Mouse (Mus musculus) heart, adult 18-20 months (tissue): ENCODE measurements at regions not wholly inside any gene's neighbourhood (a gene's known extent, or its start where the extent isn't known, plus 50 kb on each side); places are given as distances from the start of the nearest gene placed in this dataset.

ENCODE experiments used
- DNase-seq, 2 experiments: peaks; one replicate each; pipeline ENCODE4 v3.0.0; 2021 to 2022; ENCODE audit warnings: mixed read lengths in 1 of 2

DNA sequence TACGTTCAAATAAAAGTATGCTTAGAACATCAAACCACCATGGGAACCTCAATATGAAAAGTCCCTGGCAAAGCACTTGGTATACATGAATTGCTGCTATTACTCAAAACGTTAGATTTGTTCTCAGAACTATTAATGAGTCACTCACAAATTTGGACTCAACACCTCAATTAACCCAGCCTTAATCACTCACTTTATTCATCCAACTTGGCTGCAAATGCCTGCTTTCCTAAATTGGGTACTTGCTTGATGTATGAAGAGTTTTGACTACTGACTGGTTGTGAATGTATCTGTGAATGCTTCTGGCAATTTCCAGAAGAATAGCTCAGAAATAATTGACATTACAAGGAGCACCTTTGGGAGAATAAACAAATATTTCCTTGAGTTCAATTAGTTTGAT, 308.6 kb downstream of the Arl4a start:
- DNase-seq: no peak

DNA sequence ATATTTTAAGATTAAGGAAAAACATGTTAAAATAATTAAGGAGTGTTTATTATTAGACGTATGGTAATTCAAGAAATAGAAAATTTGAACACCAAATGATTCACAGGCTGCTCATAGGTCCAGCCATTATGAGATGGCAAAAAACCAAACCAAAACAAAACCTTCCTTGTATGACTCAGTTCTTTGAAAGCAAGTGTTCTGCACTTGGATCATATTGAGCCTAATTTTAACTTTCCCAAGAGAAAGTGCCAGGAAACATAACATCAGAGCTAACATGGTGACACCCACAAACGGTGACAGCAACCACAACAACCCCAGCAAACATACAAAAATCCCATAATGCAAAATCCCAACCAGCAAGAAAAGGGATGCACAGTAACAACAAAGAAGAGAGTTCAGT, 313.7 kb downstream of the Arl4a start:
- DNase-seq: no peak

DNA sequence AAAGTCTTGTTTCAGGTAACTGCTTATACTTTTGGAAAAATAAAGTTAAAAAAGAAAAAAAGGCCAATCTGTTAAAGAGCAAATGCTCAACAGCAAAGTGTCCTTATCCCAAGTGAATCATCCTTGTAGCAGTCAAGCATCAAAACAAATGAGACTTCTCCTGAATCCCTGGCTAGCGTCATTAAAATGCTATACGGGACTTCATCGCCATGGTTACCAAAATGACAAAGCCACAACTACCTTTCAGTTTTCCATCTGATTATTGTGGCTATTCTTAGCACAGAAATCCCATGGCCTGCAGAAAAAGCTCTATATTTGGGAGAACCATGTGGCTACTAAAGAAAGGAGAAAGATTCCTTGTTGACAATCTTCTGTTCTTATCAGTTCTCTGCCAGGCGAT, 322.7 kb downstream of the Arl4a start:
- no peak for DNase-seq

DNA sequence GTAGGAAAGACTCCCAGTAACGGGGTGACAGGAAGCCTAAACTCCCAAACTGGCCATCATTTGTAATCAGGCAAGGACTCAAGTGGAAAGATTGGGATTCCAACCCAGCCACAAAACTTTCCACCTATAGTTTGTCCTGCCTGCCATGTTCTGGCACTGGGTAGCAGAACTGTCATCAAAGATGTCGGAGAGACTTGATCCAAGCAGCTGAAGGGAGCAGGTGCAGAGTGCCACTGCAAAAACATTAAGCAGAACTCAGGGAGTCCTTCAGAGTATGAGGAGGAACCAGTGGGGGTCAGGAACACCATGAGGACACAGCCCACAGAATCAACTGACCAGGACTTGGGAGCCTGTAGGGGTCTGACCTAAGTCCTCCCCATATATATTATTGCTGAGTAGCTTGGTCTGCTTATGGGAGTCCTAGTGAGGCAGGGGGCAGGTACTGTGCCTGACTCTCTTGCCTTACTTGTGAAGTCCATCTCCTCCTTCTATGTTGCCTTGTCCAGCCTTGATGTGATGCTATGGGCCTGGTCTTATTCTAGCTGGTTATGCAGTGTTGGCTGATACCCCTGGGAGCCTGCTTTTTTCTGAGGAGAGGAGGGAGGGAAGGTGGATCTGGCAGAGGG, 323.5 kb downstream of the Arl4a start:
- no peak for DNase-seq

DNA sequence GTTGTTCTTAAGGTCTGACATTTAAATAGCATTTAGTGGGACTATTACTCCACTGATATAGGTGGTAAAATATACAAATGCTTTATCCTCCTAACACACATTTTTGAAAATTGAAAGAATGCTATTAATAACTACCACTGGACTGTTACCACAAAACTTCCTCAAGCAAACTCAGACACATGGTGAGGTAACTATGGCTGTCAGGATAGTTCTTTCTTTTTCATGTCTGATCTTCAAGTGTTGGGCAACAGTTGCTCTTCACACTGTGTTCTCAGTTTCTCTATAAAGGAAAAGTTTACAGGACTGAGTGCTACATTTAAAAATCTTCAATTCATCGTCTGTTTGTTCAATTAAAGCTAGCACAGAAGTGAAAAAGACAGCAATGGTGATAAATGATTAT, 326.0 kb downstream of the Arl4a start:
- no peak for DNase-seq

DNA sequence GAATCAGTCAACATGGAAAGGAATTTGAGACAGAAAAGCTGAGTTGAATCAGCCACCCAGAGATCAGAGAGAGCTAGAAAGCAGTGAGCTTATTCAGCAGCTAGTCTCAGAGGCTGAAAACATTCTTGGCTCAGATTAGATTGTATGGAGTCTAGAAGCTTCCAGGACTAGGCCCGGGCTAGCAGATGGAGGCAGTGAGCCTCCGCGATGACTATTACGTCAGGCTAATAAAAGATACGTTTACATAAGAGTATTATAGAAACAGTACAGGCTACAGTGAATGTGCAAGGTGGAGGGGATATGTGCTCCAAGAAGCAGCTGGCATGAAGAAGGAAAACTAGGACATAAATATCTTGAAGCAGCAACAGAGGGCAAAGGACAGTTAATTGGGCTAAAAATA, 328.0 kb downstream of the Arl4a start:
- no peak for DNase-seq

DNA sequence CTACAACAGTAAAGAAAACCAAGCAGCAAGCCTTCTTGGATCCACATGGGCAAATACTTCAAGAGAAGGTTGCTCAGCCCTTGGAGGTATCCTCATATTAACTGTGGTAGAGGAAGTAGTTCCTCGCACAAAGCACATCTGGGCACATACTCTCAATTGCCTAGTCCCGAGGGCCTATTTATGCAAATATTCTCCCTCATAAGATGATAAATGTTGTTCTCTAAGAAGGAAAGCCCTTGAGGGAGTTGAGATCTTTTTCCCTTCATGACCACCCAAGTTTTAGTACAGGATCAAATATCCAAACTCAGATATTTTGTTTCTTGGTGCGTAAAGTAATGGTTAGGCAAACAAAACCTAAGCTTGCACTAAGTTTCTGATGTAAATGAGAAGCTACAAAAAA, 340.6 kb downstream of the Arl4a start:
- DNase-seq: no peak

GRCm38 (mm10) chr12:39695322-39695721, 342.5 kb downstream of the Arl4a start:
- no peak for DNase-seq

- DNase-seq: no peak
Measured at GRCm38 (mm10) chr12:39692043-39692442, 345.8 kb downstream of the Arl4a start.

DNA sequence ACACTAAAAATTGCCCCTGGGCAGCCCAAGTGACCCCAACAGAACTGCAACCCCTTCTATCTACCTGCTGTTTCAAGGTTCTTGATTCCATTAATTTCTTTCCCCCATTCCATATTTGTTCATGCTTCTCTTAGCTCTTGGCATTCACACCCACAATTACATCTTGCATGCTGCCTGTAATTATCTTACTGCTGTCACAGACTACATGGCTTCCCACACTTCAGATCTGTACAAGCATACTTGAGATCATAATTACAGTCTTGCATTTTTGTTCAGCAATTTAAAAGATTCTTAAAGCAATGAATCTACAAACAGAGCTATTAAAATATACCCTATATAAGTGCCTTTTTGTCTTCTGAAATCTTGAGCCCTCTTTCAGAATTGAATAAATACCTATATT, 352.4 kb downstream of the Arl4a start:
- DNase-seq: no peak

DNA sequence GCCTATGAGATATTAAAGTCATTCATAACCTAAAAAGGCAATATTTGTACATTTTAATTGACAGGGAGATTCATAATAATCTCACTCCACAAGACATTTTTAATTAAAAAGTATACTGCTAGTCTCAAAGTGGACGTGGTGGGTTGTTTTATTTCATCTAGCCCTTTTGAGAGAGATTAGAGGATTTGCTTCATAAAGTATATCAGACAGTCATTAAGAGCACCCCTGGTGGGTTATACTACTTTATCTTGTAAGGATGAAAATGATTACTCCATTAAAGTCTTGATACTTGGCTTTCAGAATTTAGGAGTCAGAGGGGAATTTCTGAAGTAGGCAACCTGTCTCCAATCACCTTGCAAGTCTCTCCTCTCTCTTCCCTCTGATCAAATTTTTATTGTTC, 355.7 kb downstream of the Arl4a start:
- DNase-seq: no peak

DNA sequence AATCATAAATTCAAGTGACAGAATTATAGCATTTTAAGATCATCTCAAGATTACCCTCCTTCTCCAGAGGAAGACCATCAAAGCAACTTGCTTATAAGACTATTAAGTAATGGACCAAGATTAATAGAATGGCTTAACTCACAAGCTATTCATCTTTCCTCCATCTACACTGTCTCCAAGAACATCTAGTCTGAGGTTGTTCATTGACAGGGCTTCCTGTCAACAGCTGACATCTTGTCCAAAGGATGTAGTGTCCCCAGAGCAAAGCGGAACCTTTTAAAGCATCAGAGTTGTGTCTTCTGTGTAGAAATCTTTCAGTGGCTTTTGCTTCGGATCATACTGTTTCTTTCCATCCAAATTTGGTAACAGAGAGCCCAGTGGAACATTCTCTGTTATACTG, 362.2 kb downstream of the Arl4a start:
- DNase-seq: no peak

- no peak for DNase-seq
Measured at GRCm38 (mm10) chr12:39667701-39668100, 370.1 kb downstream of the Arl4a start.

- peak; percentile 30 to 62 for DNase-seq
Measured at GRCm38 (mm10) chr12:39665448-39665847, 372.4 kb downstream of the Arl4a start.

- DNase-seq: no peak
Measured at GRCm38 (mm10) chr12:39660420-39660819, 377.4 kb downstream of the Arl4a start.

GRCm38 (mm10) chr12:39656606-39657005, 381.2 kb downstream of the Arl4a start:
- DNase-seq: no peak

DNA sequence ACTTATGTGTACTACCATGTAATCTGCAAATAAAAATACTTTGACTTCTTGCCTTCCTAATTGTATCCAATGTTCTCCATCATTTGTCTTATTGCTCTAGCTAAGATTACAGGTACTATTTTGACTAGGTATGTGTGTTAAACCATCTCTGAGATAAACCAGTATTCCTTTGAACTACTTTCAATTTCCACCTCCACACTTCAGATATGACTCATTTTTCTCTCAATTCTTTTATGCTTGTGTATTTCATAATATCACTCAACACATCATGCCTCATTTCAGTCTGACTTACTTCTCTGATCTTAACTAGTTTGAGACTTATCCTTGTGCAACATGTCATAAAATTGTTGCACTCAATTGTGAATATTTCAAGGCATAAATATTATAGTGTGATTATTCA, 388.9 kb downstream of the Arl4a start:
- no peak for DNase-seq

- no peak for DNase-seq
Measured at GRCm38 (mm10) chr12:39646556-39646955, 391.3 kb downstream of the Arl4a start.

GRCm38 (mm10) chr12:39645581-39645980, 392.2 kb downstream of the Arl4a start:
- DNase-seq: no peak

DNA sequence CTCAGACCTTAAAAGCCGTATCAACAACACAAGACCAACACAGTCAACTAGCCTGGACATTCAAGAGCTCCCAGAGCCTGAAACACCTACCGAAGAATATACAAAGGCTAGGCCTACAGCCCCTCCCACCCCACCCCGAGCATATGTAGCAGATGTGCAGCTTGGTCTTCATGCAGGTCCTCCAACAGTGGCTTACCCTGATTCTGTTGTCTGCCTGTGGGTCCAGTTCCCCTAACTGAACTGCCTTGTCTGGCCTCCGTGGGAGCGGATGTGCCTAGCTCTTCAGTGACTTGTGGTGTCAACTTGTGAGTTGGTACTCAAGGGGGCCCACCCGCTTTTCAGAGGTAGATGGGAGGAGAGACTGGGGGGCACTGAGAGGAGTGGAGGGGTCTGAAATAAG, 398.6 kb downstream of the Arl4a start:
- no peak for DNase-seq

DNA sequence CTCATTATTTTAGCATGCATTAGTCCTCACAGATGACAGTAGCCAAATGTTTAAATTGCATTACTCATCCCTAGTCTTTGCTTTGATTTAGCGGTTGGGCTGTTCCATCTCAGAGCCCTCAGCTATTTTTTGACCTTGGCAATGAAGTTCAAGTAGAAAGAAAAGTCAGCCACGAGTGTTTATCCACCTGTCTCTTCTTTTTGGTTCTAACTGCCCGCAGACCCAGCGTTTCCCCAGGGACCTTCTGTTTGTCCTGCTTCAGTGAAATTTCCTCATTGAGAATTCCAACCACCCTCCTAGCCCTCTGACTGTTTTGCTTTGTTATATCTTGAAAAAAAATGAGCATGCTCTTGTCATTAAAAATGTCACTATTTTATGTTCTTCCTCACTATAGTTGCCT, 403.5 kb downstream of the Arl4a start:
- no peak for DNase-seq

- no peak for DNase-seq
Measured at GRCm38 (mm10) chr12:39621266-39621665, 416.6 kb downstream of the Arl4a start.

GRCm38 (mm10) chr12:39605289-39605688, 432.5 kb downstream of the Arl4a start:
- no peak for DNase-seq

DNA sequence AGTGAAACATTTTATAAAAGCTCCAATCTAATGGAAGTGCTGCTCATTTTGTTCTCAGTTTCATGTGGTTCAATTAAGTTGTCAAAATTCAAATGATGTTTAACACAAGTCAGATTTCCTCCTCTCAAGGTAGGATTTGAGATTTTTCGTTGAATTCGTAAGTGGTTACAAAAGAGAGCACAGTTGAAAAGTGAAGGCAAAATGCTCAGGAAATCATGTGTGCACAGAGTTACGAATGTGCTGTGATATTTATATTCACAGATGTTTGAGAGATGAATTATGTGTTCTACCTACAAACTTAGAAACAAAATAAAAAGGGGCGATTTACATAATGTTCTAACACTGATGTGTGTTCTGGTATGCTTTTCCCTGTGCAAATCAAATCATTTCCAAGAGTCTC, 433.1 kb downstream of the Arl4a start:
- no peak for DNase-seq

- DNase-seq: no peak
Measured at GRCm38 (mm10) chr12:39594726-39595125, 443.1 kb downstream of the Arl4a start.
